Mouse (Mus musculus) liver, embryonic 14.5 days (tissue): ENCODE results near the gene H60b.

Experiments used
- CTCF ChIP-seq: IDR thresholded peaks from 2 replicates; pipeline ENCODE4 v1.5.1; 2016; ENCODE audit warnings: antibody characterized with exemption, low read depth, control low read depth
- EP300 ChIP-seq: IDR thresholded peaks from 2 replicates; pipeline ENCODE4 v1.6.1; 2016; ENCODE audit warnings: antibody characterized with exemption, low read depth

DNA sequence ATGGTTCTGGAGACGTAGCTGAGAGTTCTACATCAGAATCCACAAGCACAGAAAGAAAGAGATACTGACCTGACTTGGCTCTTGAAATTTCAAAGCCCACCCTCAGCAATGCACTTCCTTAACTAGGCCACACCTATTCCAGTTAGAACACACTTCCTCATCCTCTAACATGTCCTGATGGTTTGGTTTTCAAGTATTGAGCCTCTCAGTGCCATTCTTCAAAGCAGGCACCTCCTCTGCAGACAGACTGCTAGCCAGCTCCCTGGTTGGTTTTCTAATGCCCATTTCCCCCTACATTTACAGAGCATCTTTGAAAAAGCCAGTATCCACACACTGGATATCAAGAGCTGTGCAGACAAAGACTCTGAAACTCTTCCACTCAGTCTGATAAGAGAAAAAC is 143.3 kb downstream of the H60b start:
- TF ChIP-seq CTCF (no peak), EP300 (no peak)
